Mouse (Mus musculus): Measurements from ENCODE around the gene Entpd1. TPM values are rescaled to one million over a fixed set of nuclear protein-coding genes. Genes with fewer than 3 reads are reported as not detected.
A peak's percentile ranks its signal among the peaks of the same experiment; 100 is the strongest.

The Entpd1 gene
- total RNA-seq, 2 experiments from 2014 or later = 20.2 to 25.9 TPM

DNA sequence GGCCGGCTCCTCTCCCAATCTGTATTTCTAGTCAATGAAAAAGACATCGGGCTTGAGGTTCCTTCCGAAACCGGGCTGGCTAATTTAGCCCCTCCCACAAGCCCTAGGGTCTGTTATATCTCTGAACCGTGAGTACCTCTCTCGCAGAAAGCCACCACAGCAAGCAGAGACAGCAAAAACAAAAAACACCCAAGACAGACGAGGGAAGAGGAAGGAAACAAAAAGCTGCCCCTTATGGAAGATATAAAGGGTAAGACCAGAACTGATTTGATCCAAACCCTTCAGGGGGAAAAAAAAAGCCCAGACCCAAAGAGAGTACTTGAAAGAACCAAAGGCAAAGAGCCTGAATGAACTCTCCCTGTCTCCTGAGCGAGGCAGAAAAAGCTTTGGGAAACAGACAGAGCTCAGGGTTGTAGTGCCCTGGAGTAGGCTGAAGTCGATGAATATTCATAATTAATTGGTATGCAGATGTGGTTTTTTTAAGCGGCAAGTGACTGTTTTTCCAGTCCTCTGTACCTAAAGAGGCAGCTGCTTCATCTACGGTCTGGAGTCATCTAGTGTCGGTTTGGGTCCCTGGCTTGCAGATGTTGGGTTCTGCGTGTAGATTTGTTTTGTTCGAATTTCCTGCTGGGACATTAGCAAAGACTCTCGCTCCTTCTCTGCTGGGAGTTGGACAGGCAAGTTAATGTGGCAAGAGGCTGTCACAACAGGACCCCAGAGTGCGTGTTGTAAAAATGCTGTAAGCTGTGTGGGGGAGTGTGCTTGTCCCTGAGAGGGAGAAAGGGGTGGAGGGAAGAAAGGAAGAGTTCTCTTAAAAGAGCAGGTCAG is 47.7 kb downstream of the Entpd1 start:
- intact Hi-C loops (cut with DNase I; ENCODE audit: low total_unique reads) = no loop called here
- DNase-seq = peak; percentile 26

DNA sequence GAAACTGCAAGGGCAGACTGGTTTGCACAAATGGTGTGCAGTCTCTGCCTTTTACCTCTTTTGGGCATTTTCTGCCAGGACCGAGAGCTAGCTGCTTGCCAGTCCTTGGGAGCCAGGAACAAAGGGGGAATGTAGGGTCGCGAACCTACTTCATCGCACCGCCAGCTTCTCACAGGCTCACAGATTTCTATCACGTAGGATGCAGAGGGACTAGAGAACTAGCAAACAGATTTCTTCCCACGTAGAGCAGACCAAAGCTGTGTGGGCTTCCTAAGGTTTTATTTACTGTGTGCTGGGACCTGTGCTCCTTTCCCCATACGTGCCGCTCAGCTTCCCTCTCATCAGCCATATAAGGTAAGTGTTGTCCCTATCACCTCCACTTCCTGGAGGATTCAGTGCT is 48.3 kb downstream of the Entpd1 start:
- DNase-seq = no peak
- intact Hi-C loops (cut with DNase I; ENCODE audit: low total_unique reads) = no loop called here

DNA sequence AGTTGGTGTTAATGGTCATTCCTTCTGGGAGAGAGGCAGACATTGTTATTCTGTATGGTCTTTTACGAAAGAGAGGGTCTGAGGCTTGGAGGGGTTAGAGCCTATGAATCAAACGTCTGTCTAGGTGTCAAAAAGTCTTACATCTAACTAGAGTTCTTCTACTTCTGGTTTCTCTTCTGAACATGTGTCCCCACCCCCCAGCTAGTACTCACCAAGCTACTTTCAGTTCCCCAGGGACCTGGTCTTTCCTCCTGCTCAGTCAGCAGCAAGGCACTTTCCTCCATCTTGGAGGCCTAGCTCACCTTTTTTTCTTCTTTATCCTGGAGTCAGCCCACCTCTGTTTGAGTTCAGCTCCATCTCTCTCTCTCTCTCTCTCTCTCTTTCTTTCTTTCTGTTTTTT is 48.9 kb downstream of the Entpd1 start:
- DNase-seq = no peak

DNA sequence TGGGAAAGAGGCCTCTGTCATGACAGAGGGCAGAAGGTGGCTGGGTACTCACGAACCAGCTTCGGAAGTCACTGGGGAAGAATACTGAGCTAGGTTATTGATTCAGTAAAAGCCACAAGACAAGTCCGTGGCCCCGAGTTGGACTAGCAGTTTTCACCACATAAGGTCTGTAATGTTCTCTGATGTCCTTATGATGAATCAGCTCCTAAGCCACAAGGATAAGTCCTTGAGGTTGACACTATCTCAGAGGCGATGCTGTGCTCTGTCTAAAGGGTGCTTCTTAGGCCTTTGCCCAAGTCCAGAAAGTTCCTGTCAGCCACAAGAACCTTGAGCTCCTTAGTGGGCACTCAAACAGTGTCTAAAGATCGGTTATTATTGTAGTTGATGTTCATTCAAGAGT is 49.7 kb downstream of the Entpd1 start:
- DNase-seq = no peak
- intact Hi-C loops (cut with DNase I; ENCODE audit: low total_unique reads) = no loop called here

More for the DNA sequence above, 48.9 kb downstream of the Entpd1 start:
- intact Hi-C loops (cut with DNase I; ENCODE audit: low total_unique reads) = no loop called here

DNA sequence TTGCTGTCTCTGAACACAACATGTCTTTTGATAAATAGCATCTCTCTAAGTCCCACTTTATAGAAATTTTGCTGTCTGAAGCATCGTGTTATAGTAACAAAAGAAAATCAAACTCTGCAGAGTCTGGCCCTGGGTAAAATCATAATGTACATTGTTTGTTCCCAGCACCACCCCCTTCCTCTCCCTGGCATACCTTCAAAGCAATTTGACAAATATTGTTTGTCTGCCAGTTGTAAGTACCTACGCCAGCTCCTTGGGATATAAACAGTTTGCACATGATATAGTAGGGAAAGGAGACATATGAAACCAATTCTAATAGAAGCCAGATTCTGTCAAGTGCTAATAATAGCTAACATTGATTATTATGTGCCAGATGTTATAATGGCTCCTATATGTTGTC is 50.6 kb downstream of the Entpd1 start:
- no peak for DNase-seq

DNA sequence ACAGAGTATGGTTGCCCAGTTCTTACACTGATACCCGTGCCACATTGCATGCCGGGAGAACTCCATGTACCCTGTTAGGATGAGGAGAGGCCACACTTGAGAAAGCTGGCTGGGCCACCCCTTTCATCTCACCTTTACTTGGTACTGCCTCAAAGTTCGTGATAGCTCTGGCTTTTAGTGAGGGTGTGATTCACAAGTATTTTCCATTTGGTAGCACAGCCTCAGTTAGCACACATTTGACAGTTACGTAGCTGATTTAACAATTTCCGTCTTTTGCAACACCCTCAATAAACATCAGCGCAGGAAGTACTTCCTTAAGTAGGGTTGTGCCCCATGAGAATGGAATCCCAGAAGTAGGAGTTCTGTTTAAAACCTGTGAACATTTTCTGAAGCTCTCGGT is 53.6 kb downstream of the Entpd1 start:
- intact Hi-C loops (cut with DNase I; ENCODE audit: low total_unique reads) = no loop called here
- DNase-seq = no peak

More for the DNA sequence above, 50.6 kb downstream of the Entpd1 start:
- intact Hi-C loops (cut with DNase I; ENCODE audit: low total_unique reads) = no loop called here

DNA sequence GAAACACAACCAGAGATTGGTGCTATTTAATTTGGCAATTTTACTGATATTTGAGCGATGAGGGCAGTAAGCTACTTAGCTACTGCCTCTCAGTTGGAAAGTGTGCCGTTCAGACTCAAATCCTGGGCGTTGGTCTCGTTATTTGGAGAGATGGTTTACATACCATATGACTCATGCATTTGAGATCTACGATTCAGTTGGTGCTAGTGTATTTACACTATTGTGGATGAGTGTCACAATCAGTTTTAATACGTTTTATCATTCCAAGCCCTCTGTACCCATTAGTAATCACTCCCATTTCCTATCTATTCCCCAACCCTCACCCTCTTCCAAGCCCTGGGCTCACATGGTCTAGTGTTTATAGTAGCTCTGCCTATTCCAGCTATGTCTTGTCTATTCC is 54.9 kb downstream of the Entpd1 start:
- DNase-seq = no peak
- intact Hi-C loops (cut with DNase I; ENCODE audit: low total_unique reads) = no loop called here

DNA sequence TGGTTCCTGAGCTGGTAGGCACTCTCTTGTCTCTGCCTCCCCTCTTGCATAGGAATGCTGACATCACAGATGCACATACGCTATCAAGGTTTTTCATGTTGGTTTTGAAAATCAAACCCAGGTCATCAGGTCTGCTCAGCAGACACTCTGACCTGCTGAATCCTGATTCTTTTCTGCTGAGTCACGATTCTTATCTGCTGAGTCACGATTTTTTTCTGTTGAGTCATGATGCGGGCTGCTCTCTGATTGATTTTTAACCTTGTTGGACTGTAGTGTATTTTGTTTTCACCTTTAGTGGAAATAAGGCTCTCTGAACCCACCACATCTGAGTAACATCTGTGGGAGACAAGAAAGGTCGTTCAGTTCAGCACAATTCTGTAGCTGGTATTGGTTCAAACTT is 63.2 kb downstream of the Entpd1 start:
- no peak for DNase-seq
- intact Hi-C loops (cut with DNase I; ENCODE audit: low total_unique reads) = no loop called here

DNA sequence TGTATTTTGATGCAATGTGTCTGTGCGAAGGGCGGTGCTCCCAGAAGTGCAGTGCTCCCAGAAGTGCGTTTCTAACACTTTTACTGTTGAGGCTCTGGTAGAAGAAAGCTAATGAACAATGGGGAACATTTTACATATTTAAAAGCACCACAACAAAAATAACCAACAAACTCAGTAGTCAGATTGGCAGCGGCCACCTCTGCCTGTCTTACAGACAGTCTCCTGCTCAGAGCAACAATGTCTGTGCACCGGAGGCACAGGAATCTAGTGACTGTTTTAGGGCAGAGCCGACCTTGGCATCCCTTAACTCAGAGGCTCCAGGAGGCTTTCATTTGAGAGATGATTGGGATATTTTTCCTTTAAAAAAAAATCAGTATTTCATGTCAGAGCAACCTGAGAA is 65.9 kb downstream of the Entpd1 start:
- intact Hi-C loops (cut with DNase I; ENCODE audit: low total_unique reads) = no loop called here

DNA sequence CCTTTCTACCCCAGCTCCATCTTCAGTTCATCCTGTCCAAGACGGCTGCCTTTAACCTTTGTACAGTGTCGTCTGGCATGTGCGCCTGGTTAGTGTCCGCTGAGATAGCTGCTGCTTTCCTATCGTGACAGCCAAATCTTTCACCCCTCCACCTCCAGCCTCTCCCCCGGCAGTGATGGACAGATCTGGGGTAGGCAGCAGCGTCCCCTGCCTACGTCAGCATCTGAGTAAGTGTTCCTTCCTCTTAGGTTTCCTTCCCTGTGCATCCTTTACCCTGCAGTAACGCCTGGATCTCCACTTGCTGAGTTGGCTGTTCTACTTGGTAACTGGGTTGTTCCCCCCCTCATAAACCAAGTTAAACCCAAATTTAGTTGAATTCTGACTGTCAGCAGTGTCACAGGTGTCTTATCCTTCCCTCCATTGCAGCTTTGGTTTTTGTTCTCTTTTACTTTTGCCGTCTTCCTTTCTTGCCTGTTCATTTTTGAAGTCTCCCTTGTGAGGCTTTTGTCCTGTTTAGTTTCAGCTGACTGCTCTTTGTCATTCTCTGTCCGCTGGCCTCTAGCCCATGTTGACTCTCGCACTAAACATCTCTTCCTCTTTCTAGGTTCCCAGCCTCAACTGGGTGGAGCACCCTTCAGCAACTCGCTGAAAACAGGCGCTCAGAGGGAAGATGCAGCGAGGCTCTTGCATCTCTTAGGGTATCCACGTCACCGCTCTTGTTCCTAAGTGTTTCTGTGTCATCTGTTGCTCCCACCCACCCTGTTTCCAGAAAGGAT is 66.6 kb downstream of the Entpd1 start:
- peak; percentile 64 for DNase-seq
- intact Hi-C loops (cut with DNase I; ENCODE audit: low total_unique reads) = no loop called here

More for the DNA sequence above, 65.9 kb downstream of the Entpd1 start:
- no peak for DNase-seq

DNA sequence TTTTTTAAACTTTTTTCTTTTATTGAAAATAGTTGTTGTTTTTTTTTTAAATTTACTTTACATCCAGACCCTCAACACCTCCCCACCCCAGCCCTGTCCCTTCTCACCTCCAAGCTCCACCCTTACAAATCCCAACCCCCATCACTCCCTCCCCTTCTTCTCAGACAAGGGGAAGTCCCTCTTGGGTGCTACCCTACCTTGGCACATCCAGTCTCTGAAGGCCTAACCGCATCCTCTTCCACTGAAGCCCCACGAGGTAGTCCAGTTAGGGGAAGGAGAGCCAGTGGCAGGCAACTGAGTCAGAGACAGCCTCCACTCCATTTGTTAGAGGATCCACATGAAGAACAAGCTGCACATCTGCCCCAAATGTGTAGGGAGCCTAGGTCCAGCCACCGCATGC is 67.5 kb downstream of the Entpd1 start:
- intact Hi-C loops (cut with DNase I; ENCODE audit: low total_unique reads) = no loop called here
- no peak for DNase-seq

DNA sequence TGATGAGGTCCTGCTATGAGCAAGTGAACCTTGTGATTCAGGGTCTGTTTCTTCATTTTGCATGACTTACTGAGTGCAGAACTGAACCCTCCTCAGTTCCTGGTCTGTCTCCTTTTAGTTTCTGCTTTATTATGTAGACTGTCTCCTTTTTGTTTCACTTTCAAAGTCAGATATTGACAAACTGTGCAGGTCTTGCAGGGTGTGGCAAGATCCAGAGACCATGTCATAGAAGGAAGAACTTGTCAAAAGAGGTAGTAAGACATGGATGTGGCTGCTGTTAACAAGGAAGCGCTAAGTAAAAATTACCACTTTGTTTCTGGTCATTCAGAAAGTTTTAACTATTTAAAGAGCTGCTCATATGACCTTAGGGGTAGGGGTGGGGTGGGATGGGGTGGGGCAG is 72.0 kb downstream of the Entpd1 start:
- intact Hi-C loops (cut with DNase I; ENCODE audit: low total_unique reads) = no loop called here
- no peak for DNase-seq

DNA sequence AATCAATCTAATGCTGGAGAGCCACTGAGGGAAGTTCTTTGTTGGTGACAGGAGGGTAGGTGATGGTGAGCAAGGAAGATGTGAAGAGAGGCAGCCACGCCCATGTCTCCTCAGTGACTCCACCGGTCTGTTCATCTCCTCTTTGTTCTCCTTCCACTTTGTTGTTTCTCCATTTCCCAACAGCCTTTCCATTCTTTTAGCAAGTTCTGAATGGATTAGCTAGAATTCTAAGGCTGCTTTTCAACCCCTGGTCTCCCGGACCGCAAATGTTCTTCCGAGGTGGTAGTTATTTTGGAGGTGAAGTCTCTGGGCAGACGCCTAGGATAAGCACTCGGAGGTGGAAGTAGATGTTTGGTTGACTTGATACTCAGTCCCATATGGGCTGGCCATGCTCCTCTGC is 72.4 kb downstream of the Entpd1 start:
- intact Hi-C loops (cut with DNase I; ENCODE audit: low total_unique reads) = no loop called here
- DNase-seq = no peak

DNA sequence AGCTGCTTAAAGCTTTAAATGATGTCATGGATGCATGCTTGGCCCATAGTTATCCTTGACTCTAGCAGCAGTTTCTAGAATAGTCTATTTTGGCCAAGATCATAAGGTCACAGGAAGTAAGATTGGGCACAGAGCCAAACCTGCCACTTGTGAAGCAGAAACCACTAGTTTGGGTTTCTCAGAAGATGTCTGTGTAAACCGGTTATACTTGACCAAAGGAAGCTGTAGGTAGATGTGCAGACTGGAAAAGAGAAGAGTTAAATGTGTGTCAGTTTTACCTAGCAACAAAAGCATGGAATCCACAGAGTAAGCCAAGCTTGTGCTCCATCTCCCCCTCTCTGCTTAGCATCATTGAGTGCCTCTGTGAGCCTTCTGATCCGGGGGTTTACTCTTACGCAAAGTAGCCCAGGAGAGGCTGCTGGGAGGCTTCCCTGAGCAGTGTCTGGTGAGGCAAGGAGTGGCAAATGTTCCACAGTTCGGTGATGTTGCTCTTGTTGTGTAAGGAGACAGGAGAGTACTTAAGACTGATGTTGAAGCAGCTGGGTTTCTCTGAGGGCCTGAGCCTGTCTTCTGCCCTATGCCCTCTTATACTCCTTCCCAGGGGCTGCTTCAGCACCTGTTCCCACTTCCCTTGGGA is 75.2 kb downstream of the Entpd1 start:
- DNase-seq = no peak
- intact Hi-C loops (cut with DNase I; ENCODE audit: low total_unique reads) = no loop called here

DNA sequence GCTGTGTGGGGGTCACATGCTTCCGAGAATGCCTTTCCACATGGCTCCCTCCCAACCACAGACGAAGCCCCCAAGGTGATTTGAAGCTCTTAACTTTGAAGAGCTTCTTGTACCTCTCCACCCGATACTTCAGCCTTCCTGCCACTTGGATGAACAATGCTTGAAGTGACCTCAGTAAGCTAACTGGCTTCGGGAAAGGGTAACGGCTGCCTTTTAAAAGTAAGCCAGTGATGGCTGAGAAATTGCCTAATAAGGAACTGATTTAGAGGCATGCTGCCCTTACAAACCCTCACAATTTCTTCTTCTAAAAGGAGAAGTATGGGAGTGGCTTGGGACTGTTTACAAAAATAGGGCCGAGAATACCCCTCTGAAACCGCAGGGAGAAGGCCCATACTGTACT is 81.0 kb downstream of the Entpd1 start:
- intact Hi-C loops (cut with DNase I; ENCODE audit: low total_unique reads) = no loop called here
- no peak for DNase-seq

DNA sequence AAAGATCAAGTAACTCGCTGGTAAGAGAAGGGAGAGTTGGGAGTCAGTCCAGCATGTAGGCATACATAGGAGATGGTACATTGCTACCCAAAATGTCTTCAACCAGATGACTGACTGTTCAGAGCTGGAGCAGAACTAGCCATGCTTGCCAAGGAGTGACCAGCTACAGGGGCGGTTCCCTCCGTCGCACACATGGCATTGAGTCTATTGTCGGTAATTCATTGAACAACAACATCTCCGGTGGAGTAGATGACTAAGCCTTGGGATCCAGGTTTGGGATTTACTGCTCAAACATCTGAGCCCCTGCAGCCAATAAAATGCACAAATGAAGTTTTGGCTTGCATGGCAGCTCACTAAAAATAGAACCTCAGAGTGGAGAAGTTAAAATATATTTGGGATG is 84.0 kb downstream of the Entpd1 start:
- intact Hi-C loops (cut with DNase I; ENCODE audit: low total_unique reads) = no loop called here

DNA sequence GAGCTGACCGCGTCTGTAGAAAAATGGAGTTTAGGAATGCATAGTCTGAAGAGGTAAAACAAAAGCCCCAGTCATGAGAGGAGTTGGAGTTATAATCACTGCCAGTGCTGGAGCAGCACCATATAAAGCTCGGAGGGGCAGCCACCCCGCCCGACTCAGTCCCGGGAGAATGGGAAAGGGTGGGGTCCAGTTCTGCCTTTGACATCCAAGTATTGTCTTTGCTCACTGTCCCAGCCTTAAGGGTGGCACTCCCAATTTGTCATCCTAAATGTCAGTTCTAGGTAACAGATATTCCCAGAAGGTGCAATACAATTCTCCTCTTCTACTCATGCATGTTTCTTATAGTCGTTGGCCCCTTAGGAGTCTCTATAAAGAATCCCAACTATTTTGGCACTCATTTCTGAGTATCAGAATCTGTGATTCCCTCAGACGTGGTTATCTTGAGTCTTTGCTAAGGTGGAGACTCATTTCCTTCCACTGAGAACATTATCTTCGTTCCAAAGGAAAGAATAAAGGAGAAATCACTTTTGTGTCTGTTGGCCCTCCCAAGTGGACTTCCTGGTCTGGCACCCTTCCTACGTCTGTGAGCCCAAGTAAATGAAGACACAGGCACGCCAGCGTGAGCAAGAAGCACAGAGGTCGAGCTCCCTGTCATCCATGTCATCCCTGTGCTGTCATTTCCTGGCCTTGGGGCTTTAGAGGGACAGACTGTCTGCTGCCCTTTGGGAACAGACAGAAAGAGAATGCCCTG is 86.1 kb downstream of the Entpd1 start:
- DNase-seq = no peak
- intact Hi-C loops (cut with DNase I; ENCODE audit: low total_unique reads) = no loop called here

More for the DNA sequence above, 84.0 kb downstream of the Entpd1 start:
- no peak for DNase-seq

DNA sequence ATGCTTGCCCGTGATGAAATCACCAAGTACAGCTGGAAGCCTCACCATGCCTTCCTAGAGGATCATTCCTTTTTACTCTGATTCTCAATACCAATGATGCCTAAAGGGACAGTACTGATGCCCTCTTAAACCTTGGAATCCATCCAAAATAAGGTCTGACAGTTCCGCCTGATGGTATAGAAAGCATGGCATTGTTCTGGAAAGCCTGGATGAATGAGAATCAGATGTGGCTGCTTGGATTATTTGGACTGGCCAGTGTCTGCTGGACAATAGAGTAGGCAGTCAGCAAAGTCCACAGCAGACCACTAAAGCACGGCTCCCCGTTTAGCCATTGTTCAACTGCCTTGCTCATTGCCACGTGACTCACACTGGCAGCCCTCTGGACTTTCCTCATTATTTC is 87.7 kb downstream of the Entpd1 start:
- intact Hi-C loops (cut with DNase I; ENCODE audit: low total_unique reads) = no loop called here
- no peak for DNase-seq

DNA sequence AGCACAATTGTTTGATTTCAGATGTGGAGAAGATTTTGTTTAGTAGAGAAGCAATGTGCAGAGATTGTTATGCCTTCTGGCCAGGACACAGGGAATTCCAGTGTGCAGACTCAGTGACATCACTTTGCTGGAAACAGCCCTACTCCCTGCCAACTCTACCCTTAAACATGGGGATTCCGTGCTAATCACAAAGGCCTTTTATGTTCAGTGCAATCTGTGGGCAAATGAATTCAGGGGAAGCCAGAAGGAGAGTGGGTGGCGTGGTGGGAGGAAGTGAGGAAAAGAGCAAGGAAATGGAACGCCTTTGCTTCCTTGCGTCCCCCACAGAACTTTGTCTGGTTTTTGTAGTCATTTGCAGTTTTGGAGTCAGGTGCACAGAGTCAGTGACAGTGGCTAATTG is 90.2 kb downstream of the Entpd1 start:
- intact Hi-C loops (cut with DNase I; ENCODE audit: low total_unique reads) = no loop called here
- DNase-seq = peak; percentile 33

All from gastrocnemius, postnatal 14 days (tissue).